Mouse (Mus musculus): ENCODE data around the gene Xrcc4. TPM values are rescaled to one million over a fixed set of nuclear protein-coding genes. Genes with fewer than 3 reads are reported as not detected.

Xrcc4 gene
- polyA plus RNA-seq, 1 experiment = 0.27 TPM

GRCm38 (mm10) chr13:89741766-89742685 is 347.4 kb downstream of the Xrcc4 start, which contains the start of gene Vcan:
Gene Vcan (minus strand): TSS chr13:89742509.
- Histone ChIP-seq H3K4me1 (ENCODE audit: control insufficient read depth, insufficient read depth, insufficient read length, low read length) (peaks cover 12% of the 10 kb centered on the region), H3K27me3 (ENCODE audit: control insufficient read depth, insufficient read depth, low read length) (peaks cover 23% of the 10 kb centered on the region), H3K4me3 (ENCODE audit: low read depth, low read length) (peak within 1 kb of the TSS; percentile 53), H3K27ac (ENCODE audit: insufficient read depth, low read depth, low read length) (no peak within 1 kb of the TSS), H3K36me3 (ENCODE audit: control insufficient read depth, insufficient read depth, low read length) (no peaks in the 10 kb centered on the region)
- WGBS = under 1% methylated on average over 40 of the region's 40 CpGs
- TF ChIP-seq CTCF (IDR thresholded peaks at IDR 0.05; ENCODE audit: extremely low read depth, insufficient read length, insufficient replicate concordance, low read depth, low read length) = no peak
- TF ChIP-seq POLR2A (IDR thresholded peaks at IDR 0.05; ENCODE audit: low read depth, low read length) = no peak

GRCm38 (mm10) chr13:89741116-89741551 is 348.3 kb downstream of the Xrcc4 start:
- peak overlapping the region; percentile 53 for H3K4me3 ChIP-seq (ENCODE audit: low read depth, low read length)
- H3K36me3 ChIP-seq (ENCODE audit: control insufficient read depth, insufficient read depth, low read length) = no peaks in the 10 kb centered on the region
- no peak overlapping the region for H3K27ac ChIP-seq (ENCODE audit: insufficient read depth, low read depth, low read length)
- H3K27me3 ChIP-seq (ENCODE audit: control insufficient read depth, insufficient read depth, low read length) = peaks cover 23% of the 10 kb centered on the region
- no peak for TF ChIP-seq POLR2A (IDR thresholded peaks at IDR 0.05; ENCODE audit: low read depth, low read length)
- TF ChIP-seq CTCF (IDR thresholded peaks at IDR 0.05; ENCODE audit: extremely low read depth, insufficient read length, insufficient replicate concordance, low read depth, low read length) = no peak
- H3K4me1 ChIP-seq (ENCODE audit: control insufficient read depth, insufficient read depth, insufficient read length, low read length) = peaks cover 12% of the 10 kb centered on the region
- WGBS = under 1% methylated on average over 14 of the region's 14 CpGs

GRCm38 (mm10) chr13:89740243-89741115 is 348.9 kb downstream of the Xrcc4 start:
- Histone ChIP-seq H3K36me3 (ENCODE audit: control insufficient read depth, insufficient read depth, low read length) (no peaks in the 10 kb centered on the region), H3K27me3 (ENCODE audit: control insufficient read depth, insufficient read depth, low read length) (peaks cover 23% of the 10 kb centered on the region), H3K27ac (ENCODE audit: insufficient read depth, low read depth, low read length) (no peak overlapping the region), H3K4me1 (ENCODE audit: control insufficient read depth, insufficient read depth, insufficient read length, low read length) (peaks cover 12% of the 10 kb centered on the region), H3K4me3 (ENCODE audit: low read depth, low read length) (peak overlapping the region; percentile 67)
- no peak for TF ChIP-seq POLR2A (IDR thresholded peaks at IDR 0.05; ENCODE audit: low read depth, low read length)
- peak; percentile 5; the same call in 1 of the 2 replicates for TF ChIP-seq CTCF (IDR thresholded peaks at IDR 0.05; ENCODE audit: extremely low read depth, insufficient read length, insufficient replicate concordance, low read depth, low read length)
- 1% methylated on average over 33 of the region's 33 CpGs for WGBS

- H3K27me3 ChIP-seq (ENCODE audit: control insufficient read depth, insufficient read depth, low read length) = peaks cover 23% of the 10 kb centered on the region
- H3K4me3 ChIP-seq (ENCODE audit: low read depth, low read length) = peak overlapping the region; percentile 67
- 2% methylated on average over 24 of the region's 24 CpGs for WGBS
- no peaks in the 10 kb centered on the region for H3K36me3 ChIP-seq (ENCODE audit: control insufficient read depth, insufficient read depth, low read length)
- H3K4me1 ChIP-seq (ENCODE audit: control insufficient read depth, insufficient read depth, insufficient read length, low read length) = peaks cover 12% of the 10 kb centered on the region
- 0 out of 2 replicates have a peak overlapping the region, but pooled peaks have one; percentile 3 for H3K27ac ChIP-seq (ENCODE audit: insufficient read depth, low read depth, low read length)
- no peak for TF ChIP-seq POLR2A (IDR thresholded peaks at IDR 0.05; ENCODE audit: low read depth, low read length)
- TF ChIP-seq CTCF (IDR thresholded peaks at IDR 0.05; ENCODE audit: extremely low read depth, insufficient read length, insufficient replicate concordance, low read depth, low read length) = no peak
These were observed 349.6 kb downstream of the Xrcc4 start for GRCm38 (mm10) chr13:89739696-89740242.

GRCm38 (mm10) chr13:89738776-89739695 is 350.4 kb downstream of the Xrcc4 start:
- Histone ChIP-seq H3K27ac (ENCODE audit: insufficient read depth, low read depth, low read length) (0 out of 2 replicates have a peak overlapping the region, but pooled peaks have one; percentile 3), H3K4me1 (ENCODE audit: control insufficient read depth, insufficient read depth, insufficient read length, low read length) (peaks cover 12% of the 10 kb centered on the region), H3K36me3 (ENCODE audit: control insufficient read depth, insufficient read depth, low read length) (no peaks in the 10 kb centered on the region), H3K4me3 (ENCODE audit: low read depth, low read length) (peak overlapping the region; percentile 67), H3K27me3 (ENCODE audit: control insufficient read depth, insufficient read depth, low read length) (peaks cover 23% of the 10 kb centered on the region)
- TF ChIP-seq POLR2A (IDR thresholded peaks at IDR 0.05; ENCODE audit: low read depth, low read length) = no peak
- no peak for TF ChIP-seq CTCF (IDR thresholded peaks at IDR 0.05; ENCODE audit: extremely low read depth, insufficient read length, insufficient replicate concordance, low read depth, low read length)
- WGBS = 3% methylated on average over 31 of the region's 31 CpGs

GRCm38 (mm10) chr13:89738275-89738674 is 351.1 kb downstream of the Xrcc4 start:
- TF ChIP-seq POLR2A (IDR thresholded peaks at IDR 0.05; ENCODE audit: low read depth, low read length) = no peak
- TF ChIP-seq CTCF (IDR thresholded peaks at IDR 0.05; ENCODE audit: extremely low read depth, insufficient read length, insufficient replicate concordance, low read depth, low read length) = no peak
- peaks cover 23% of the 10 kb centered on the region for H3K27me3 ChIP-seq (ENCODE audit: control insufficient read depth, insufficient read depth, low read length)
- peaks cover 12% of the 10 kb centered on the region for H3K4me1 ChIP-seq (ENCODE audit: control insufficient read depth, insufficient read depth, insufficient read length, low read length)
- no peaks in the 10 kb centered on the region for H3K36me3 ChIP-seq (ENCODE audit: control insufficient read depth, insufficient read depth, low read length)
- no peak overlapping the region for H3K27ac ChIP-seq (ENCODE audit: insufficient read depth, low read depth, low read length)
- 52% methylated on average over 2 of the region's 2 CpGs for WGBS
- no peak overlapping the region for H3K4me3 ChIP-seq (ENCODE audit: low read depth, low read length)

Data from small intestine, adult 2 months (tissue).